Mouse (Mus musculus) forebrain, embryonic 14.5 days (tissue): ENCODE results near the gene Ppcdc. TPM values are rescaled to one million over a fixed set of nuclear protein-coding genes. Genes with fewer than 3 reads are reported as not detected.

Experiments used
- ATAC-seq: fragments of 200-750 bp; cut with Nextera tagmentation; 2 replicates; pipeline ENCODE4 v1.8.0; 2017; ENCODE audit warnings: mild to moderate bottlenecking, moderate library complexity
- DNase-seq: peaks from one replicate; pipeline ENCODE4 v3.0.0-alpha.2; 2015; ENCODE audit warnings: low spot score
- H3K27ac ChIP-seq: fragments of 300-500 bp; sonication (generic); 2 replicates; pipeline ENCODE4 v1.5.1; 2014; ENCODE audit warnings: low read depth, mild to moderate bottlenecking, control low read depth, low read length, moderate library complexity
- H3K27me3 ChIP-seq: fragments of 300-500 bp; sonication (generic); replicated peaks from 2 replicates; pipeline ENCODE4 v1.6.1; 2014; ENCODE audit warnings: low read length, control low read depth, mixed read lengths; ENCODE audit not compliant: control insufficient read depth, insufficient read depth
- H3K36me3 ChIP-seq: fragments of 300-500 bp; sonication (generic); 2 replicates; pipeline ENCODE4 v1.6.1; 2014; ENCODE audit warnings: low read length, control low read depth; ENCODE audit not compliant: control insufficient read depth, insufficient read depth
- H3K4me1 ChIP-seq: fragments of 300-500 bp; sonication (generic); 2 replicates; pipeline ENCODE4 v1.6.1; 2014; ENCODE audit warnings: antibody characterized with exemption, low read length, control low read depth; ENCODE audit not compliant: control insufficient read depth, insufficient read depth
- H3K4me2 ChIP-seq: fragments of 300-500 bp; sonication (generic); 2 replicates; pipeline ENCODE4 v1.6.1; 2014; ENCODE audit warnings: mild to moderate bottlenecking, control low read depth, low read length
- H3K4me3 ChIP-seq: fragments of 300-500 bp; sonication (generic); 2 replicates; pipeline ENCODE4 v1.5.1; 2014; ENCODE audit warnings: low read depth, low read length, control low read depth
- H3K9ac ChIP-seq: fragments of 300-500 bp; sonication (generic); 2 replicates; pipeline ENCODE4 v1.6.1; 2014; ENCODE audit warnings: mild to moderate bottlenecking, low read length, control low read depth, moderate library complexity
- H3K9me3 ChIP-seq: fragments of 300-500 bp; sonication (generic); replicated peaks from 2 replicates; pipeline ENCODE4 v1.6.1; 2016; ENCODE audit warnings: low read length, control low read depth, mixed read lengths; ENCODE audit not compliant: control insufficient read depth
- WGBS: fragments of 180-500 bp; shearing (Covaris S2); extraction: QIAGEN DNeasy Blood & Tissue Kit; methylation state at CpG from one replicate; pipeline ENCODE4 v1.1.7; 2014; 5-methylcytosine and 5-hydroxymethylcytosine counted together
- polyA plus RNA-seq: library from polyadenylated mRNA; unstranded; fragments of >200 nt; fragmentation: Nextera tagmentation; extraction: Ambion mirVana; gene quantifications from 2 replicates; pipeline ENCODE4 v1.2.1, GENCODE M21; 2014

Ppcdc gene
- polyA plus RNA-seq, 1 experiment from 2014 or later: 19.2 TPM

DNA sequence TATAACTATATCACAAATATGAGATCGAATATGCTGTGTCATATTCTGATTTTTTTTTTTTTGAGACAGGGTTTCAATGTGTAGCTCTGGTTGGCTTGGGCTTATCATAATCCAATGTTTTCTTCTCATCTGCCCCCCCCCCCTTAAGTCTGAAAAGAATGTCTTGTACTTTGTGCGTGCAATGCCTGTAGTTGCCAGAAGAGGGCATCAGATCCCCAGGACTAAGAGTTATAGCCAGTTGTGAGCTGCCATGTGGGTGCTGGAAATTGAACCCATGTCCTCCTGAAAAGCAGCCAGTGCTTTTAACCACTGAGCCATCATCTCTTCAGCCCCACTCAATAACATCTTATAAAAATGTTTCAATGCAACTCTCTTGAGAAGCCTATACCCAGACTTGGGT is 19.8 kb upstream of the Ppcdc start:
- Histone ChIP-seq H3K4me3 (no peak overlapping the region), H3K4me2 (no peak overlapping the region), H3K27ac (no peak overlapping the region), H3K9ac (no peak overlapping the region), H3K4me1 (no peaks in the 10 kb centered on the region), H3K36me3 (peaks cover 11% of the 10 kb centered on the region), H3K27me3 (no peaks in the 10 kb centered on the region), H3K9me3 (no peaks in the 10 kb centered on the region)
- 100% methylated on average over 2 of the region's 2 CpGs for WGBS
- ATAC-seq: no peak
- DNase-seq: no peak

- H3K4me3 ChIP-seq: no peak overlapping the region
- WGBS: 94% methylated on average over 4 of the region's 4 CpGs
- no peaks in the 10 kb centered on the region for H3K9me3 ChIP-seq
- H3K36me3 ChIP-seq: peaks cover 23% of the 10 kb centered on the region
- H3K27me3 ChIP-seq: no peaks in the 10 kb centered on the region
- no peak overlapping the region for H3K9ac ChIP-seq
- H3K4me1 ChIP-seq: no peaks in the 10 kb centered on the region
- no peak overlapping the region for H3K4me2 ChIP-seq
- ATAC-seq: no peak
- no peak for DNase-seq
- H3K27ac ChIP-seq: no peak overlapping the region
Measured at GRCm38 (mm10) chr9:57453516-57453915, 13.6 kb upstream of the Ppcdc start.

GRCm38 (mm10) chr9:57452624-57453462 is 12.9 kb upstream of the Ppcdc start:
- Histone ChIP-seq H3K4me1 (no peaks in the 10 kb centered on the region), H3K27me3 (no peaks in the 10 kb centered on the region), H3K4me2 (no peak overlapping the region), H3K4me3 (no peak overlapping the region), H3K9me3 (no peaks in the 10 kb centered on the region), H3K36me3 (peaks cover 26% of the 10 kb centered on the region), H3K9ac (no peak overlapping the region), H3K27ac (no peak overlapping the region)
- WGBS: 88% methylated on average over 8 of the region's 8 CpGs
- DNase-seq: no peak
- ATAC-seq: no peak

GRCm38 (mm10) chr9:57449715-57450114 is 9.8 kb upstream of the Ppcdc start:
- no peak overlapping the region for H3K4me2 ChIP-seq
- no peaks in the 10 kb centered on the region for H3K27me3 ChIP-seq
- no peaks in the 10 kb centered on the region for H3K9me3 ChIP-seq
- no peak overlapping the region for H3K9ac ChIP-seq
- ATAC-seq: no peak
- H3K4me1 ChIP-seq: no peaks in the 10 kb centered on the region
- 88% methylated on average over 1 of the region's 1 CpGs for WGBS
- no peak overlapping the region for H3K4me3 ChIP-seq
- H3K27ac ChIP-seq: no peak overlapping the region
- peaks cover 52% of the 10 kb centered on the region for H3K36me3 ChIP-seq
- DNase-seq: no peak

DNA sequence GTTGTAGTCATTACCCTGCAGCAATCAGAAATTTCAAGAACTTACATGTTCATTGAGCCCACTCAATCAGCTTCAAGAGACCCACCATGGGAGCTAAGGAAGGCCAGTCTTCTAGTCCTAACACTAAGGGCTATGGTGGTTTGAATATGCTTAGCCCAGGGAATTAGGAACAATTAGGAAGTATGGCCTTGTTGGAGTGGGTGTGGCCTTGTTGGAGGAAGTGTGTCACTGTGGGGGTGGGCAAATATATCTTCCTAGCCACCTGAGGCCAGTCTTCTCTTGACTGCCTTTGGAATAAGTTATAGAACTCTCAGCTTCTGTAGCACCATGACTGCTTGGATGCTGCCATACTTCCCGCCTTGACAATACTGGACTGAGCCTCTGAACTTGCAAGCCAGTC is 696 bp upstream of the Ppcdc start:
- WGBS: 96% methylated on average over 1 of the region's 1 CpGs
- Histone ChIP-seq H3K4me2 (no peak overlapping the region), H3K9ac (no peak overlapping the region), H3K36me3 (peaks cover 42% of the 10 kb centered on the region), H3K27me3 (no peaks in the 10 kb centered on the region), H3K4me1 (0 out of 2 replicates have a peak, but pooled peaks cover 5% of the 10 kb centered on the region), H3K27ac (no peak overlapping the region), H3K9me3 (no peaks in the 10 kb centered on the region), H3K4me3 (no peak overlapping the region)
- DNase-seq (no peak), ATAC-seq (no peak)

- Histone ChIP-seq H3K27me3 (no peaks in the 10 kb centered on the region), H3K27ac (no peak overlapping the region)
- no peak for DNase-seq
Measured at GRCm38 (mm10) chr9:57439083-57439482, 841 bp downstream of the Ppcdc start.

DNA sequence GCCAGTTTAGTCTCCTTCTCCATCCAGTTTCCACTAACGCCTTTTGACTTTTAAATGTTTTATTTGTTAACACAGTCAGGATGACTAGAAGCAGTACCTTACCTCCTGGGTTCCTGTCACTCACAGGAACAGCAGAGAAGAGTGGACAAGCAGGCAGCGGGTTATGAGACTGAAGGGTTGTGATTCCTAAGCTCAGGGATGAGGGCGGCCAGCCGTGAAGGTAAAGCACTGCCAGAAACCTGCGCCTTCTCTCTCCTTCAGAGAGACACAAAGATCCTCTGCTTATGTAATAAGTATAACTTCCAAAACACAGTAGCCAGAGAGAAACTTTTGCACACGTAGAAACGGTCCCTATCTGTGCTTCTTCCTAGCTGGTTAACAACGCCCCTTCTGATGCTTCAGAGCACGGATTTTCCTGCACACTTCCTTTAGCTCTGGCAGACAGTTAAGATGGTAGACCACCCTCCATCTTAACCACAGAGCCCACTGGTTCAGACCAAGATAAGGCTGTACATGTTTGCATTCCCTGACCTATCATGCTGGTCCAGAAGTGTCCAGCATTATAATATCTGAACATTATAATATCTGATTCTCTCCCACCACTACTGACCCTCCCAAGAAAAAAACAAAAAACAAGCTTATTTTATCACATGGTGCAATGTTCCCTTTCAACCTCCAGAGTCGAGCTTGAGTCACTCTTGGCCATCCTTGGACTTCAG is 1.9 kb downstream of the Ppcdc start:
- Histone ChIP-seq H3K4me3 (no peak overlapping the region), H3K9ac (no peak overlapping the region), H3K4me1 (peaks cover 11% of the 10 kb centered on the region), H3K27ac (no peak overlapping the region), H3K4me2 (no peak overlapping the region), H3K27me3 (no peaks in the 10 kb centered on the region), H3K9me3 (no peaks in the 10 kb centered on the region), H3K36me3 (peaks cover 20% of the 10 kb centered on the region; the same call in 1 of the 2 replicates)
- WGBS: 89% methylated on average over 10 of the region's 10 CpGs
- no peak for ATAC-seq
- no peak for DNase-seq

More at GRCm38 (mm10) chr9:57439083-57439482, 841 bp downstream of the Ppcdc start:
- no peaks in the 10 kb centered on the region for H3K9me3 ChIP-seq
- H3K9ac ChIP-seq: peak overlapping the region; percentile 74
- 0 out of 2 replicates have a peak, but pooled peaks cover 5% of the 10 kb centered on the region for H3K4me1 ChIP-seq
- peaks cover 30% of the 10 kb centered on the region for H3K36me3 ChIP-seq
- ATAC-seq: no peak
- 60% methylated on average over 7 of the region's 7 CpGs for WGBS
- peak overlapping the region; percentile 49 for H3K4me3 ChIP-seq
- H3K4me2 ChIP-seq: peak overlapping the region; percentile 69

DNA sequence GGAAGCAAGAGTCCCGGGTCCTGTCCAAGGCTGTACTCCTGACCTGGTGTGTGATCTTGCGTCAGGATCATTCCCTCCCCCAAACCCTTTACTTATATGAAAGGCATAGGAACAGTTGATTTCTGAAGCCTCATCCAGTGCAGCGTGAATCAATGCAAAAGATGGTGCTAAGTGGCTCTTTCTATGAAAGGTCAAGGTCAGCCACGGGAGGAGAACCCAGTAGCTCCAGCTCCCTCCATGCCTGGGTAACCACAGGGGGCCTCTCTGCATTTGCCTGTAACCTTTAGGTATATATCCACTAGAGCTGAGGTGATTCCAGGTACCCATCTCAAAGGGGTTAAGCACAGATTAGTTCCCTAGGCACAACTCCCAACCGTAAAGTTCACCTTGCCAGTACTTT is 3.8 kb downstream of the Ppcdc start:
- 89% methylated on average over 5 of the region's 5 CpGs for WGBS
- Histone ChIP-seq H3K27ac (no peak overlapping the region), H3K4me1 (peaks cover 13% of the 10 kb centered on the region), H3K9me3 (no peaks in the 10 kb centered on the region), H3K4me3 (no peak overlapping the region), H3K9ac (no peak overlapping the region), H3K4me2 (no peak overlapping the region), H3K27me3 (no peaks in the 10 kb centered on the region), H3K36me3 (0 out of 2 replicates have a peak, but pooled peaks cover 2% of the 10 kb centered on the region)
- no peak for ATAC-seq
- DNase-seq: no peak
